Mouse (Mus musculus) E14TG2a.4 (cell line): ENCODE measurements around the gene Snx25.

ENCODE experiments used
- CTCF ChIP-seq: conservative IDR thresholded peaks from 2 replicates; pipeline ENCODE4 v1.5.1; 2014; ENCODE audit warnings: low read length
- NANOG ChIP-seq: IDR thresholded peaks from 2 replicates; pipeline ENCODE4 v1.6.1; 2014; ENCODE audit warnings: borderline replicate concordance, low read length, mixed read lengths

GRCm38 (mm10) chr8:46122498-46122897 lies 29.5 kb downstream of the Snx25 start:
- TF ChIP-seq CTCF (no peak), NANOG (no peak)
